Mouse (Mus musculus): Measurements from ENCODE around the gene Osmr. TPM values are rescaled to one million over a fixed set of nuclear protein-coding genes. Genes with fewer than 3 reads are reported as not detected.
A peak's percentile ranks its signal among the peaks of the same experiment; 100 is the strongest.

Gene Osmr
- 5.6 and 5.8 TPM in 2 replicates for total RNA-seq (2021)
- long read RNA-seq, partial matches to known transcripts, result 0 of 2 reads
- long read RNA-seq, other reads (novel, unspliced or antisense), result 2 of 2 reads

DNA sequence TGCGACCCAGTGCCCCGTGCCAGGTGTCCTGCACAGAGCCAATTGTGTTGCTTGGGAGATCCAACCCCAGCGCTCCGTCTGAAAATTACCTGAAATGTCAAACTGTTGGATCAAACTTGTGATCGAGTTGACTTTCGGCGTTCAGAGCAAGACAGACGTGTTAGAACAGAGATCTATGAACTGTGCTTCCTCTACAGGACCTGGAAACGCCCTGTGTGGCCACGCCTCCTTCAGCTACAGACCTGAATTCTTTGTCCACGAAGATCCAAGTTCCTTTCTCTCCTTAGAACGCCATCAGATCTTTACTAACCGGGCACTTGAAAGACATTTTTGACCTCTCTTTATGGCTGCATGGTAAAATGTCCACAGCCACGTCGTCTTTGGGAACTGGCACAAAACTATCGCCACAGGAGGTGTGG lies at the start of gene Osmr:
Osmr (minus strand) TSS at position 369 of the 419 bp plus-strand sequence.
- DNase-seq, result no peak

DNA sequence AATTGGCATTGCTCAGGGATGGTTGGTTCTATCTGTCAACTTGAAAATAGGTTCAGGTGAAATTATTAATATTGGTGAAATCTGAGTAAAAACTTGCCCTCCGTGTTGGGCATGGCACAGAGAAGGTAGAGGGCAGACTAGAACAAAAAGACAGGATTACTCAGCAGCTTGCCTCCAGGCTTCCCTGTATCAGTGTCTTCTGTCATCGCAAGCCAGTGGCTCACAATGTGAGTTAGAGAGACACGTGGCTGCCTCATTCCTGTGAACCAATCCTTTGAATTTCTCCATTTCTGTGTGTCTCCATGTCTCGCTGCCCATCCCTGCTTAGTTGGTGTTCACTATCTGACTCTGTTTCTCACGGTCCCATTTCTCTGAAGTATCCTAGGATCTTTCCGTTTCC lies 44.6 kb upstream of the Osmr start:
- DNase-seq, result no peak

DNA sequence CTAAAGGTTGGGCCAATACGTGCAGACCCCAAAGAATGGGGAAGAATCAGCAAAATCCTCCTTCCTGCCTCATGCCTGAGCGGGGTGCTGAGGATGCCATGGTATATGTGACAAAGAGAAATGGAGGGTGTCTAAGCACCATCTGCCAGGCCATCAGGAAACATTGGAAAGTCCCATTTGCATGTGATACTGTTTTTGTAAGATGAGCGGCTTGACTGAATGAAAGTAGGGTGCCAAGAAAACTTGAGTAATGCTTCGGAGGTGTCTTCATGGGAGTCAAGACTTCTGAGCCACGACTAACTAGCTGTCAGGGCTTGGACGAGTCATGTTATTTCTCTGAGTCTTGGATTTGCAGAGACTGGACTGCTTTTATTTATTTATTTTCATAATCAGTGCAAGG lies 39.4 kb upstream of the Osmr start:
- DNase-seq, result no peak

DNA sequence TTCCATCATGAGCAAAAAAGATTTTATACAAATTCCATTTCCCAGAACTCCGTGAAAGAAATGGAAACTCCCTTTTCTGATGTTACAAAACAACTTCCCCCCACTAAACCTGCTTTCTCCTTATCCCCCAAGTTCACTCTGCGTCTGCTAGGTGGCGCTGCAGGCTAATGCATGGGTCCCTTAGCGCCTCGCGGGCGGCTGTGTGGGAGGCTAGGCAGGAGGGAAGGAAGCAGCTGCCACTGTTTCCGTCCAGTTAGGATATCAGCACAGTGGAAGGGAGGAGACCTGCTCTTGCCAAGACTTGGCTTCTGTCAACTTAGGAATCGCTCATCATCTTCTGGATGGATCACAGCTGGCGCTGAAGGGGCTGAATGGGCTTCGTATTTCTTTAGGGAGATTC lies 34.9 kb upstream of the Osmr start:
- DNase-seq, result peak; percentile 89

DNA sequence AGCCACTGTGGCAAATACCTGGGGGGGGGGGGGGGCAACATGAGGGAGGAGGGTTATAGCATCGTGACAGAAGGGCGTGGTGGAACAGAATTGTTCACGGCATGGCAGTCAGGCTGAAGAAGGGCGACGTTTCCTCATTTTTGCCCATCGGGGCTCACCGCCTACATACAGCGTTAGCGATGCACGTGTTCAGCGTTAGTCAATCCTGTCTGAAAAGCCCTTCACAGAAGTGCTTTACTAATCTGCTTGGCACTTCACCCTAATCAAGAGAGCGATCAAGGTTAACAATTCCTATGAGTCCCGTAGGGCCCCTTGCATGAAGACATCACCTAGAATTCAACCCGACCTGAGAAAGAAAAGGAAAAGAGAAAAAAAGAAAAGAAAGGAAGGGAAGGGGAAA lies 34.3 kb upstream of the Osmr start:
- no peak for DNase-seq

DNA sequence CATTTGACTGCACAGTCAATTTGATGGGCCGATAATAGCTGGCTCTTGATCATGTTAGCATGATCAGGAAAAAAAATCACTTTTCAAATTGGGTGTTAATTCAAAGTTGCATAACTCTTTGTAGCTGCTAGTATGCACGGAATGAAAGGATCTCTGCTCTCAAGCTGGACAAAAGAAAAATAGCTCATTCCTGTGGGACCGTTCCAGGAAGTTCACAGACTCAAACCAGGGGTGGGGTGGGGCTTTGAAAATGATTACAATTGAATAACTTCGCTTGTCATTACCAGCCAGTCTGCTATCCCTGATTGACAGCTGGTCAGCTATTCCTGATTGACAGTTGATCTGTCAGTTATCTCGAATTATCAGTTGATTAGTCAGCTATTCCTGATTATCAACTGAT lies 33.8 kb upstream of the Osmr start:
- no peak for DNase-seq

DNA sequence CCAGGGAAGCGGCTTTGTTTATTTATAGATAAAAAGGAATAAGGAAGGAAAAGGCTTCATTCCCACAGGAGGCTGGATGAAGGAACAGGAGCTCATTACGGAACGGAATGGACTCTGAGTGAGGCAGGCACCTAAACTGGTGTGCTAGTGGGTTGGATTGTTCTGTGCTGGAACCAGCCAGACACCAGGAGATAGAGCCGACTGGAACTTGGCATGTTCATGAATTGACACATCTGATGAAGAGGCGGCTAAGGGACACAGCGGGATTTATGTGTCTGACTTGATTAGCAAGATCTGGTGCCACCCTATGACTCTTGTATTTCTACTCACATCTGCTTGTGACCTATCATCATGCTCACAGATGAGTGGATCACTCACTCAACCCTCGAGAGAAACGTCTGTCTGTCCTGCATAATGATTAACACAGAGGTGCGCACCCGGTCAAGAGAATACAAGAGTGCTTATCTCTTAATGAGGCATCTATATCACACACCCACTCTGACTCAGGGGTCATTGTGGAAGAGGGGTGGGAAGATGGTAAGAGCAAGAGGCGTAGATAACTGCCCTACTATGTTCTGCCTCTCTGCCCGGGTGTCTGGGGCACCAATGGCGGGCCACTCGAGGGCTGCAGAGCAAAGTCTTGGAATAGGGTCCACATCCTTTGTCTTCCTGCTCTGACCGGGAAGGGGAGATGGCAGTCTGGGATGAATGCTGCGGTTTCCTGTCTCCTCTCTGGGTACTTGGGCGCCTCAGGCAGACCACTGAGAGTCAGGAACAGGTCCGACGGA lies 31.7 kb upstream of the Osmr start:
- no peak for DNase-seq

DNA sequence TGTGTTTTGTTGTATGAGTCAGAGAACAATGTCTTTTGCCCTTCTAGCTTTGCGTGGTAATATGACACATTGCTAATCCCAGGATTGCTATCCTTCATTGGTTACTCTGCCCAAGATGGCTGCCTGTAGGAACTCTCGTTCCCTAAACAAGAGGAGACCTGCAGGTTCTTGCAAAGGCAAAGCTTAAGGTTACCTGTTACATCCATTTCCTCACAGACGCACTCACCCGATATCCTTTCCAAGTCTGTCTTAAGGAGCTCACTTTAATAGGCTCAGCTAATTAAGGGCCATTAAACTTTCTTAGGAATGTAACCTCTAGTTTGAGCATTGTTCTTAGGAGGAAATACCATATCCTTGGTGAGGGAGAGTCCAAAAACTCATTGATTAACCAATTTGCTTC lies 31.0 kb upstream of the Osmr start:
- DNase-seq, result no peak

DNA sequence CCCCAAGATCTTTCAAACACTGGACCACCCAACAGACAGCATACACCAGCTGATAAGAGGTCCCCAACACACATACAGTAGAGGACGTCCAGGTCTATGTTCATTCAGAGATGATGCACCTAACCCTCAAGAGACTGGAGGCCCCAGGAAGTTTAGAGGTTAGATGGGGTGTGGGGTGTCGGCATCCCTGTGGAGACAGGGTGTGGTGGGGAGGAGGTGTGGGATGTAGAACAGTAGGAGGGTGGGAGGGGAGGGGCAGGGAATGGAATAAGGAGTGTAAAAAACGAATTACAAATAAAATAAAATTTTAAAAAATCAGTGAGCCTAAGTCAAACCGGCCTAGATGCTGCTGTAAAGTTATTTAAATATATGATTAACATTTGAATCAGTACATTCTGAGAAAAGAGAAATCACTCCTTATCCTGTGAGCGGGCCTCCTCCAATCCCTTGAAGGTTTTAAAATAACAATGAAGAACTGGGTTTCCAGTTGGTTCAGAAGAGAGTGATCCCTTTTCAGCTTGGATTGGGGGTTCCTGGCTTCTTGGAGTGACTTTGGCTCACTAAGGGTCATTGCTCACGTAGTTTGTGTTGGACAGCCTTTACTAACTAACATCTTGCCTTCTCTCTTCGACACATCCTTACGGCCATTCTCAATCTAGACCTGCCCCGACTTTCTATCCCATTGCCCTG lies 28.7 kb upstream of the Osmr start:
- DNase-seq, result no peak

DNA sequence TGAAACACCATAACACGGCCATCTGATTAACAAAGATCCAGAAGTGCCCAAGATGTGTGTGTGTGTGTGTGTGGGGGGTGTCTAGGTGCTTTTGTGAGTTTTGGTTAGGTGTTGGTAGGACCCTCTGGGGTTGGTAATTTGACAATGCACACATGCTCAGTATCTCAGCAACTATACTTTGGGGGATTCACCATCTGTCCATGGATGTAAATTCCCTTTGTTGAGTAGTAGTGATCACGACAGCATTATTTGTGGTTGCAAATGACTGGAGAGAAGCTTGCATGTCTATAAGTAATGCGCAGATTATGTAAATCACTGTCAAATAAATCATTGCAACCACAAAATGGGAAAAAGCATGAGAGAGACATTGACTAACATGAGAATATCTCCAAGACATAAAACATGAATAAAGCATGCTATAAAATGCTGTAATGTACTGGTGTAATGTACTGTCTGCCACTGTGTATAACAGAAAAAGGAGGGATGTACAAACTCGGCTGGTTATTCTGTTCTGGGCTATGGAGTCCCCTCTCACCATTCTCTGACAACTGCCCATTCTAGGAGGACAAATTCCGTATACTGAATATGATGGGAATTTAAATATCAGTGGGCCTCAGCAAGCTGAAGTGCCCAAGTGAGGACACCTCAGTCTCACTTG lies 27.3 kb upstream of the Osmr start:
- no peak for DNase-seq

DNA sequence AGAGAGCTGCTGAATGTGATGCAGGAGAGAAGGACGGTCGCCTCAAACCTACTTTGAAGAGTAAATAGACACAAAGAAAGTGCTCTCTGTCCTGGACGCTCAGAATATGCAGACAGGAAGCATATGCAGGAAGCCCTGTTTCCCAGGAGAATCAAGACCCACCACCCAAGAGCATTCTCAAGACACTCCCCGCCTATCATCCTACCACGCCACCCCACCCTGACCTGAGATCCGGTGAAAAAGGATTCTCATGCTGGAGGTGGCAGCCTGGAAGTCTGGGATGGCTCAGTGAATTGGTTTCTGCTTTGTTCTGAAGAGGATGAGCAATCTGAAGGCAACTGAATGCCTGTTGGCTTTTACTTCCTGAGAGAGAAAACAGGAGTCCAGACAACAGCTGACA lies 26.5 kb upstream of the Osmr start:
- DNase-seq, result no peak

DNA sequence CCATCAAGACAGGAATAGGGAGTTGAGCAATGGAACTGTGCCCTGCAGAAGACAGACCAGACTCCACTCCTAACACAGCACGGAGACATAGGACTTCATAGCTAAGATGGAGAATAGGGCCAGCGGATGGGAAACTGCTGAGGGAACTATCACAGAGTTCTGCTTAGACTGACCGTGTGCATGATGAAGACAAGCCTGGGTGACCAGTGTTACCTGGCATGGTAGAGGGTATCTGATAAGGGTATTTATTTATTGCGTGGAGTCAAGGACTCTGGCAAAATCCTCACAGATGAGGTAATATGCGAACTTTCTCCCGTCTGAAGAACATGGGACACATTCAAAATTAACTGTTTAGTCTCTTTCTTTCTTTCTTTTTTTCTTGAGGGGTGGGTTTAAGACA lies 9.5 kb upstream of the Osmr start:
- no peak for DNase-seq

DNA sequence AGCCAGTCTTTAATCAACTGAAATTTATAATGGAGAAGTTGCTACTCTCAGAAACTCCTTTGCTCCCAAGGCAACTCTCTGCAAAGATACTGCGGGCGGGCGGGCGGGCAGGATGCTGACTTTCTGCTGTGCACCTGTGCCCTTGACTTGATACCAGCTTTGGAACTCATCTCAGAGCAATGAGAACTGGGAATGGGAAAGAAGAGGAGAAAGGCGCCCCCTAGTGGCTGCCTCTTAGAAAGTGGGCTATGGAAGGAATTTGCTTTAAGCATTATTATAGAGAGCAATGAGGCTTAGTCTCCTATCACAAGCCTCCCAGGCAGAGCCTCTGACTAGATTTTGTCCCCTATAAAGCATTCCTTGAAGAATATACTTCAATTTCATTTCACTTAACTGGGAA lies 9.0 kb upstream of the Osmr start:
- DNase-seq, result peak; percentile 76

DNA sequence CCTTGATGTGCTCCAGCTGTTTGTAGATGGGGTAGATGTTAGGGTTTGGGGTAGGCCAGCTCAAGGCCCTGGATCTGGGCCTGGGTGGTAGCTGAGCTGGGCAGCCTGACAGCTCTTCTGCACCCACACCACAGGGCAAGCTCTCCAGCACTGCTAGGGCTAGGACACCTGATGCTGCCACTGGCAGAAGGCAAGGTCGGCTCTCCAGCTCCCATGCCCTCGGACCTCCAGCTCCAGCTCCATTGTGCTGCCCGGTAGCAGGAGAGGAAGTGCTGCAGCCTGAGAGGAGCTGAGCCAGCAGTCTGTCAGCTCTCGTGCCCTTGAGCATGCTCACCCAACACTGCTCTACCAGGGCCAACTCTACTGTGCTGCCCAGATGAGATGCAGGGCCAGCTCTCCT lies 8.3 kb upstream of the Osmr start:
- peak; percentile 54 for DNase-seq

DNA sequence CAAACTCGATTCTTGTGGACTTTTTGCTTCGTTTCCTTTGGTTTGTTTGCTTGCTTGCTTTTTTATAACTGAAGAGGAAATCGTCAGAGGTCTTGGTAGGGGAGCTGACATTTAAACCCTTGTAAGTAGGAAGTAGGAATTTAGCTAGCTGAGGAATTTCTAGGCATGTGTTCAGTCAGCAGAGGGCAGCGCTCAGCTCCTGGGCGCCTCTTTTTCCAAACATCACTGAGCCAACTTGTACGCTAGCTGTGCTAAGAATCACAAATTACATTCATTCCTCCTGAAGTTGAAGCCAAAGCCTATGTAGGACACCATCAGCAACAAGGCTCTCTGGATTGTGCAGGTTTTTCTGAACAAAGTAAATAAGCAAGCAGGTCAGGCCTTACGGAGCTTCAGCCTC lies 7.4 kb upstream of the Osmr start:
- DNase-seq, result peak; percentile 24

DNA sequence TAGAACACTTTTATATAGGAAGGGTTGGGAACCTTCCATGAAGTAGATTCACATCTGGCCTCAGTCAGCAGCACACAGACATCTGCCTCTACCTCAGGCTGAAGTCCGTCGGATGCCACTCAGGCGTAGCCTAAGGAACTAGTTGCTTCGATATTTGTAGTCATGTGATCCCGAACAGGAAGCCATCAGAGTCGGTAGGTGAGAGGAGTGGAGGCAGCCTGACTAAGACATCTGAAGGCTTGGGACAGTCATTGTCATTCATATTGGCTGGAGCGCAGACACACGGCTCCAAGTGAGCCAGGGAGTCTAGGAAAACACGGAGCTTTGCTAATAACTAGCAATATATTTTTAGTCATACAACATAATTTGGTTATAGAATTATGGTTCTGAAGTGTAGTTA lies 6.4 kb upstream of the Osmr start:
- no peak for DNase-seq

DNA sequence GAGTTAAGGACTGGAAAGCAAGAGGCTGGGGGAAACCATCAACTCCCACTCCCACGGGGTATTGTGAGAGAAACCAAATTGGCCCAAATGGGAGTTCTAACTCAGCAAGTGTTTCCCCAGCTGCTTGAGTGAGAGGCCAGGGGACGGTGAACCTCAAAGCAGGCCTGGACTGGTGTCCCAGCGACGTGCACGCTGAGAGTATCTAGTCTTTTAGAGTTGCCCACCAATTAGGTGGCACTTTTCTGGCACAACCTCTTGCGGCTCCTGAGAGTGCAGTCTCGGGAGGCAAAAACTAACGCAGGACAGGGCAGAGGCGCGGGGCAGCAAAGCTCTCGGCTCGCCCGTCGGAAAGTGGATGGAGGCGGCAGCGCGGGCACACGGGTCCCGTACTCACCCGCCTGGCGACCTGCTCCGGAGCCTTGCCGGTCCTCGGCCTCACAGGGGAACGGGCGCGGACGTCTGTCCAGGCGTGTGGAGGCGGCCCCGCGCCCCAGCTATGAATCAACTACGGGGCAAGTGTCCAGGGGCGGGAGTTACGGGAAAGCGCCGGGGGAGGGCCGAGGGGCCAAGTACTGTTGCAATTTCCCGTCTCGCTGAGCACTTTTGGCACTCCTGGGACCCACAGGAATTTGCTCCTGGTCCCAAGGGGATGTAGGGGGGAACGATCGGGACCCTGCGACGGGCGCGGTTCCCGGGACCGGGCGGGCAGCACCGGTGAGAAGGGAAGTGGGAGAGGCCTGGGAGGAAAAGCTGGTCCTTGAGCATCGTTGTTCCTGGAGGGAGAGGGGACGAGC lies 765 bp downstream of the Osmr start:
- peak; percentile 79 for DNase-seq

DNA sequence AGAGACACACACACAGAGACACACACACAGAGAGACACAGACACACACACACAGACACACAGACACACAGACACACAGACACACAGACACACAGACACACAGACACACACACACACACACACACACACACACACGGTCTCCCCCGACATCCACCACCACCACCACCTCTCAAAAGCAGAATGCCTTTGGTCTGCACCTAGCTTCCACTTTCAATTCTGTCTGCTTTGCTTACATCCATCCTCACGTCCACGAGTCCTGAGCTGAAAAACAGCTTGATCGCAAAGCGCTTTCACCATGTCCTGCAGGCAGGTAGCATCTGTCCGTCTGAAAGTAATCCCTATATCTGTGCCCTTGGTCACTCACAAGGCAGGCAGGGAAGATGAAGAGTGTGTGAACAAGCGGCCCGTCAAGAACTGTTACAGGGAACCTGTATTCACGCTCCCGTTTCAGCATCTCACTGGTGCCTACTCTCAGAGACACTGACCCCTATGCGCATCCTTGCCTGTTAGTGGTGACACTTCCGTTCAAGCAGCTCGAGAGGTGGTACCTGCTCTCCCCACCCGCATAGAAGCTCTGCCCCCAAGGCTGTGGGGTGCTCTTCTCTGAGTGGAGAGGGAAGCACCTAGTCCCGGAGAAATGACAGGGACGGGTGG lies 1.5 kb downstream of the Osmr start:
- no peak for DNase-seq

DNA sequence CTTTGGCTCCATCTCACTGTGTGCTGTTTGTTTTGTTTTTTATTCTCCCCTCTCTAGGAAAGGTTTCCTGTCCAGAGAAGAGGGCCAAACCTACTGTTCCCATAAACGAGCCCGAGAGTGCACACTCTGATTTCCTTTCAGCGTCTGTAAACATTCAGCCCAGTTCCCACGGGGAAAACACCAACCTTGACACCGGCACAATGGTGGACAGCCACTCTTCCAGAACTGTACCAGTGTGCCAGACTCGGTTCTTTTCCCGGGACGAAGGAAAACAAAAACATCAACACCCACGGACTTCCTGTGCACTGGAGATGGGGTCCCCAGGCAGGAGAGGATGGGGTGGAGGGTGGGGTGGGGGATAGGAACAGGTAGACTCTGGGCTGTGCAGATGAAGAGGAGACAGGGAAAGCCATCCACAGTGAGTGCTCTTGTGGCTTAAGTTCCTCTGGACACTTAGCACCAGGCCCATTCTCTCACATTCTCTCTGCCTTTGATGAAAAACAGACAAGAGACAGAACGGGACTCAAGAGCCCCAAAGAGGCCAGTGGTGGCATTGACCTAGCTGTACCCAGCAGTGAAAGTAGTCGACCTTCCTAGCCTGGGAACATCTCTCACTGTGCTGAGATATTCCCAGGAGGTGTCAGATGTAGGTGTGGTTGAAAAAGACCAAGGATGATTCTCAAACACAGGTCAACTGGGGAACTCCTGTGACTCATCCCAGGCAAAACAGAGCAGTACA lies 3.0 kb downstream of the Osmr start:
- no peak for DNase-seq

DNA sequence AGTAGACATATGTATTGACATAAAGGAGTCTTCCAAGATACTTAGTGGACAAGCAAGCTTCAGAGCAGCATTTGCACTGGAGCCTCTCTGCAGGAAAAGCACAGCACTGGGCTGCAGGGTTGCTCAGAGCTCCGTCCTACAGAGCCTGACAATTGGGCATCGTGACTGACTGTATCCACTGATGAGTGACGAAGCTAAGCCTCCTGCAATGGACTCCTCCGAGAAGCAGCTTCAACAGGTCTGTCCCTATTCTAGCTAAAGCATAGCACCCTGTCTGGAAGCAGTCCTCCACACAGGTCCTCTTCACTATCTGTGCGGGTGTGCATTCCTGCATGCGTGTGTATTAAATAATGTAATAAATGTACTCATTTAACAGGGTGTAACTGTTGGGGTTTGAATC lies 7.9 kb downstream of the Osmr start:
- DNase-seq, result no peak

DNA sequence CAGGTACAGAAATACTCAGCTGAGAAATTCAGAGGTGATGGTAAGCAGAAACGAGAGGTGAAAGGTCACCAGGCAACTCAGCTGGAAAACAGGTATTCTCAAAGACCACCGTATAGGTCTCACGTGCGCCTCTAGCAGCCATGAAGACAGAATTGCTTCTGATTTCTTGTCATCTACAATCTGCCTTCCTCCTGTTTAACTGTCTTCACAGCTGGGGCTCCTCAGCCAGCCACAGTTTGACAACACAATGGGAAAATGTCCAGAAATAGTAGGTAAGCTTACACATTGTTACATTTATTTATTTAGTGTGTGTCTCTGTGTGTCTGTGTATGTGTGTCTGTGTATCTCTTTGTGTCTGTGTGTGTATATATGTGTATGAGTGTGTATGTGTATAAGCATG lies 12.6 kb downstream of the Osmr start:
- DNase-seq, result no peak

Data from adrenal gland, postnatal 25 days (tissue).